Mouse (Mus musculus): ENCODE results near the gene Atrnl1. TPM values are rescaled to one million over a fixed set of nuclear protein-coding genes. Genes with fewer than 3 reads are reported as not detected.
"Not testable (repeated sequence)": the region's sequence is repeated elsewhere in the genome, so short reads cannot be mapped to it uniquely, and the experiment has no call there.

Atrnl1 gene
- polyA plus RNA-seq, 1 experiment from 2014 or later, result 0.55 TPM

DNA sequence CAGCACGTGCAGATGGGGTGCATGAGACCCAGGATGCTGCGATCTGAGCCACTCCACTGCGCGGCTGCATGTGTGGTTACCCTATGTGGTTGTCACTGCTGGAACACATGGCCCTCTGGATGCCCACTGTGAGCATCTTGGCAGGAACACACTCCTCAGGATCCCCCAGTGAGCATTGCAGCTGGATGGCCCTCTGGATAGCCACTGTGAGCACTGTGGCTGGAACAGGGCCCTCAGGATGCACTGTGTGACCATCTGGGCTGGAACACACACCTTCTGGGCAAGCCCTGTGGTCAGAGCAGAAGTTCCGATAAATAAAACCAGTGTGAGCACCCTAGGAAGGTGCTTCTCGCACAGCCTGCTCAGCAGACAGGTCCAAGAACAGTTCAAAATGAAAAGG lies 364.4 kb downstream of the Atrnl1 start:
- 72% methylated on average over 6 of the region's 6 CpGs for WGBS (ENCODE audit: insufficient replicate concordance)
- ATAC-seq (ENCODE audit: insufficient read depth), result no peak
- no peaks in the 10 kb centered on the region for H3K9me3 ChIP-seq (replicated peaks)
- no peaks in the 10 kb centered on the region for H3K27me3 ChIP-seq
- no peak overlapping the region for H3K27ac ChIP-seq (replicated peaks)
- H3K9ac ChIP-seq, result no peak overlapping the region
- H3K36me3 ChIP-seq (replicated peaks), result no peaks in the 10 kb centered on the region
- no peaks in the 10 kb centered on the region for H3K4me1 ChIP-seq (replicated peaks)
- H3K4me3 ChIP-seq (replicated peaks), result no peak overlapping the region
- H3K4me2 ChIP-seq, result no peak overlapping the region

DNA sequence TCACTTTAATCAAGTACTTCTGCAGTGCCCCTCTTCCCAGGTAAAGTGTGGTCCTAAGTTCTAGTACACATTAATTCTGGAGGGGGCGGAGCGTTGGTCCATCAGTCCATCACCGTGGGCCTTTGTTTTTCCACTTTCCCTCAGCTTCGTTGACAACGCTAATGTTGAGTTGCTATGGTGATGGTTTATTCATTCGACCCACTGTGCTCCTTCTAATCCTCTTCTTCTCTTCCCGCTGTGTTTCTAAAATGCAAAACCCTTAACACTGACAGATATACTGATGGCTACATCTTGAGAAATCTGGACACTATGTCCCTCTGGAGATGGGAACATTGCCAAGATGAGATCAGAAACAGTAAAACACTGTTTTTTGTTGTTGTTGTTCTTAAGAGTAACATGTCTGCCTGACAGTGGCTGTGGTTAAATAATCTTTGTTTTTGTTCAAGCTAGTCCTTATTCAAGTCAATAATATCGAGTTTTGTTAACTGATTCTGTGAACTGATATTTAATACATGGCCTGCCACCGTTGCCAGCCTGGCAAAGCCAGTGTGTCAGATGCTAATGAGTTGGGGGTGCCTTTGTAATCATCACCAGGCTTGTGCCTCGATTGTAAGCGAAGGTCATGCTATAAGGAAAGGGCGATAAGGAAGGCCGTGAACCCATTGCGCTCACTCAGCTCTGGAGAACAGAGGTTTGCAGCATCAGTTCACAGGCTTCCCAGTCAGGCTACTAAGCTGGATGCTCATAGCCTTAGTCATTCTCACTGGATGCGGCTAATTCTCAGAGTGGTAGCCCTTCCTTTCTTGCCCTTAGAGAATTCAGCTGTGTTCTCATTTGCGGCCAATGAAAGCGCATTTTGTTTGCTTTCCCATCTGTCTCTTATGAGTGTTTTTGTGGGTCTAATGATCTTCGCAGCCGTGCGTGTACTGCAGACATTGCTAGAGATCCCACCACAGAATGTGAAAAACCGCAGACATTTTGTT lies 375.4 kb downstream of the Atrnl1 start:
- no peak overlapping the region for H3K9ac ChIP-seq
- 79% methylated on average over 21 of the region's 21 CpGs for WGBS (ENCODE audit: insufficient replicate concordance)
- no peaks in the 10 kb centered on the region for H3K36me3 ChIP-seq (replicated peaks)
- H3K27me3 ChIP-seq, result no peaks in the 10 kb centered on the region
- no peak for ATAC-seq (ENCODE audit: insufficient read depth)
- H3K4me1 ChIP-seq (replicated peaks), result no peaks in the 10 kb centered on the region
- no peak overlapping the region for H3K27ac ChIP-seq (replicated peaks)
- no peaks in the 10 kb centered on the region for H3K9me3 ChIP-seq (replicated peaks)
- H3K4me2 ChIP-seq, result no peak overlapping the region
- no peak overlapping the region for H3K4me3 ChIP-seq (replicated peaks)

DNA sequence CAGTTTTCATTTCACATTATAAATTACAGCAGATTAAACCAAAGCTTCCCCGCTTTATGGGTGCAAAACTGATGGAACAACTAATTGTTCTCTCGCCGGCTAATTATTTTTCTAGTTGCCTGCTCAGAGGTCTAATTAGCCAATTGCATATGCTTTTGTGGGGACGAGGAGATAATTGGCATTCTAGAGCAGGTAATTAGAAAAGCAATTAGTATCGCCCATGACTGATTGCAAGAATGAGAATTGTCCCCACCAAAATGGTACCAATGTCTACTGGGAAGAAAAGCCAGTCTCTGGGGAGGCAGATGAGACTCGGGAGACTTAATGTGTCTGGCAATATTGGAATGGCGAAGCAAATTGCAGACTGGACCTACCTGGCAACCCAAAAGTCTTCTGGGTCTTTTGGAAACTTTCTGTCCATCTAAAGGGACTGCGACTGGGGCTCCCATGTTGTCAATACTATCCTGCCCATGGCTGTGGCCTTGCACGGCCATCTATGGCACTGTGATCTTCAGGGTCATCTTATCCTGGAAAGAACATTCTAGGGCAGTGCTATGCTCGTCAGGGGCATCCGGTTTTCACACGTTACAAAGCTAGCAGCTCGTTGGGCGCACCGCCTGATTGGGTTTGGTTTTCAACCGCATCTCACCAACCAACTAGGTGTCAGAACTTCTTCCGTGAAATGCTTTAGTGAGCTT lies 377.0 kb downstream of the Atrnl1 start:
- Histone ChIP-seq H3K27ac (replicated peaks) (no peak overlapping the region), H3K9me3 (replicated peaks) (no peaks in the 10 kb centered on the region), H3K36me3 (replicated peaks) (no peaks in the 10 kb centered on the region), H3K4me1 (replicated peaks) (no peaks in the 10 kb centered on the region), H3K4me3 (replicated peaks) (no peak overlapping the region), H3K9ac (no peak overlapping the region), H3K27me3 (no peaks in the 10 kb centered on the region), H3K4me2 (no peak overlapping the region)
- WGBS (ENCODE audit: insufficient replicate concordance), result 78% methylated on average over 17 of the region's 17 CpGs
- ATAC-seq (ENCODE audit: insufficient read depth), result no peak

DNA sequence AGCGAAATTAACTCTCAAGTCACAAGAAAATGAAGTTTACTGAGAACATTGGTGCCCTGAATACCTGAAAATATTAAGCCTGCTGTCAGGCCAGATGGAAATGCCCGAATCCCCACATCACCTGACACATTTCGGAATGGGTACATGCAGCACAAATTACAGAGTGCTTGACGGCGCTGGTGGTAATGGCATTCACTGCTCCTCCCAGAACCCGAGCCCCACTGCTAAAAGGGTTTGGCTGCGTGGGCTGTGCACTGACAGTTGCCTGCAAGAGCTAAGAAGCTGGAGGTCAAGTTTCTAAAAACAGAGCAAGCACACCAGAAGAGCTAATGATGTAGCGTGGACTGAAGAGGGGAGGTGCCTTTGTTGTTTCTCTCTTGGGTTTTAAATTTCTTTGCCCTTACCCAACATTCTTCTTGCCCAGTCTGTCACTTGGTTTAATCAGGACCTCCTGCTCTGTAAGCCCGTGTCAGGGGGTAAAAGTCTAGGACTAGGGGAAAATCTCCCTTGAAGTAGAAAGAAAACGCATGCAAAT lies 377.8 kb downstream of the Atrnl1 start:
- Histone ChIP-seq H3K9ac (no peak overlapping the region), H3K27me3 (no peaks in the 10 kb centered on the region), H3K27ac (replicated peaks) (no peak overlapping the region), H3K4me1 (replicated peaks) (no peaks in the 10 kb centered on the region), H3K36me3 (replicated peaks) (no peaks in the 10 kb centered on the region), H3K4me2 (no peak overlapping the region), H3K9me3 (replicated peaks) (no peaks in the 10 kb centered on the region), H3K4me3 (replicated peaks) (no peak overlapping the region)
- 68% methylated on average over 10 of the region's 10 CpGs for WGBS (ENCODE audit: insufficient replicate concordance)
- no peak for ATAC-seq (ENCODE audit: insufficient read depth)

DNA sequence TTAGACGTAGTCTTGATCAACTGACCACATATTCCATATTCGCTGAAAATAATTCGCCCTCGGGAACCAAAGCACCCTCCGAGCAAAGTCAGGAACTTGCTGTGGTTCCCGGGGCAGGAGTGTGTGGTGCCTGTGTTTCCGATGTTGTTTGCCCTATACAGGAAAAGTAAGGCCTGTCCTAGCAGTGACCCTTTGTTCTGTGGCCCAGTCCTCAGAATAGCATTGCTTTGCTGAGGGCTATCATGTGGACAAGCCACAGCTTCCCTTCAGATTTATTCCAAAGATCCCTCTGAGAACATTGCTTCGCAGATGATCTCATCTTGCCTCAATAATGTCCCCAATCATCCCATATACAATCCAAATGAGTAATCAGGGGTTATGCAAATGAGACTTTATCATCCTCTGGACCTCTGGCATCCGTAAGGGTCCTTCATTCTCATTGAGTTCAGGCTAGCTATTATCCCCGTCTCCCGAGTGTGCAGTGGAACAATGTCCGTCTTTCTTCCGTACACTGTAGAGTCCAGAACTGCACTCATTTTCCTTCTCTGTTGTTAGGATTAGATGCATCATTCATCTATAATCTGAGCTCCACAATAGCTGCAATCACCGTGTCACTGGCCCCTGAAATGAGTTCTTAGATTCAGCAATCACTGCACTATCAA lies 380.4 kb downstream of the Atrnl1 start:
- WGBS (ENCODE audit: insufficient replicate concordance), result 60% methylated on average over 14 of the region's 14 CpGs
- Histone ChIP-seq H3K4me1 (replicated peaks) (no peaks in the 10 kb centered on the region), H3K9me3 (replicated peaks) (no peaks in the 10 kb centered on the region)

DNA sequence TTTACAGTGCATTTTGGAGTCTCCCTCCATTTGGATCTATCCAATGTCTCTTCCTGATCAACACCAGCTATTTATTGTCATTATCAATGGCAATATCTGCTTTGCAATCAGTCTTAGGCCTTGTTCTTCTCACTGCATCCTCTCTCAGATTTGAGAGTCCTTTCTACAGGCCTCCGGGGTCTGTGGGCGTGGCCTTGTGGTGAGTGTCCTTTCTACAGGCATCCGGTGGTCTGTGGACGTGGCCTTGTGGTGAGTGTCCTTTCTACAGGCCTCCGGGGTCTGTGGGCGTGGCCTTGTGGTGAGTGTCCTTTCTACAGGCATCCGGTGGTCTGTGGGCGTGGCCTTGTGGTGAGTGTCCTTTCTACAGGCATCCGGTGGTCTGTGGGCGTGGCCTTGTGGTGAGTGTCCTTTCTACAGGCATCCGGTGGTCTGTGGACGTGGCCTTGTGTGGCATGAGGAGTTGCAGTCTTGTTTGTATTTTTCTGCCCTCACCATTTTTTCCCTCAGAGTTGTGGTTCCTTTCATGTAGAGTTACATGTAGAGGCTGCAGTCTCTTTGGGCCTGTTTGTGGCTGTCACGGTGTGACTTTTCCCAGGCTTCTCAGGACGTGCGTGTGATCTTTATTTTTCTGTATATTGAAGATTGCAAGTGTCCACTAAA lies 383.5 kb downstream of the Atrnl1 start:
- H3K9ac ChIP-seq; H3K4me2 ChIP-seq; H3K9me3 ChIP-seq (replicated peaks); H3K36me3 ChIP-seq (replicated peaks); H3K4me3 ChIP-seq (replicated peaks); H3K4me1 ChIP-seq (replicated peaks); ATAC-seq (ENCODE audit: insufficient read depth); H3K27me3 ChIP-seq; H3K27ac ChIP-seq (replicated peaks): not testable (repeated sequence)
- 19% methylated on average over 15 of the region's 15 CpGs for WGBS (ENCODE audit: insufficient replicate concordance)

More for the DNA sequence above, 380.4 kb downstream of the Atrnl1 start:
- no peak for ATAC-seq (ENCODE audit: insufficient read depth)
- Histone ChIP-seq H3K27ac (replicated peaks) (no peak overlapping the region), H3K36me3 (replicated peaks) (no peaks in the 10 kb centered on the region), H3K4me2 (no peak overlapping the region), H3K9ac (no peak overlapping the region), H3K4me3 (replicated peaks) (no peak overlapping the region), H3K27me3 (no peaks in the 10 kb centered on the region)

DNA sequence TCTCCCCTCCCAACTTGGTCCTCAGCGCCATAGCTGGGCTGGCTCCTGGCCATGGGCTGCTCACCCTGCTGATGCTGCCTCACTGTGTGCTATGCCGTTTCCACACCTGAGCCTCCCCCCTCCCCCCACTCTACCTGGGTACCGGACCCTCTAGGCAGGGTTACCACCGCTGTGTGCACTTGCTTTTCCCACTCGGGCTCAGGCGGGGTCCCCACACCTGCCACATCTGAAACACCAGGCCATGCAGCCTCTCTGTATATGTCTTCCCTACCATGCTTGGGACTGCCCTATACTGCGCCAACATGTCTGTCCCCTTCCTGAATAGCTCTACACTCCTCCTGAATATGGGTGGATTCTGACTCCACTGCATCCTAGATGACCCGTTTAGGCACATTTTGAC lies 384.2 kb downstream of the Atrnl1 start:
- no peak overlapping the region for H3K9ac ChIP-seq
- no peaks in the 10 kb centered on the region for H3K27me3 ChIP-seq
- no peaks in the 10 kb centered on the region for H3K36me3 ChIP-seq (replicated peaks)
- H3K9me3 ChIP-seq (replicated peaks), result no peaks in the 10 kb centered on the region
- H3K4me2 ChIP-seq, result no peak overlapping the region
- H3K4me1 ChIP-seq (replicated peaks), result no peaks in the 10 kb centered on the region
- 77% methylated on average over 8 of the region's 8 CpGs for WGBS (ENCODE audit: insufficient replicate concordance)
- ATAC-seq (ENCODE audit: insufficient read depth), result no peak
- no peak overlapping the region for H3K4me3 ChIP-seq (replicated peaks)
- H3K27ac ChIP-seq (replicated peaks), result no peak overlapping the region

DNA sequence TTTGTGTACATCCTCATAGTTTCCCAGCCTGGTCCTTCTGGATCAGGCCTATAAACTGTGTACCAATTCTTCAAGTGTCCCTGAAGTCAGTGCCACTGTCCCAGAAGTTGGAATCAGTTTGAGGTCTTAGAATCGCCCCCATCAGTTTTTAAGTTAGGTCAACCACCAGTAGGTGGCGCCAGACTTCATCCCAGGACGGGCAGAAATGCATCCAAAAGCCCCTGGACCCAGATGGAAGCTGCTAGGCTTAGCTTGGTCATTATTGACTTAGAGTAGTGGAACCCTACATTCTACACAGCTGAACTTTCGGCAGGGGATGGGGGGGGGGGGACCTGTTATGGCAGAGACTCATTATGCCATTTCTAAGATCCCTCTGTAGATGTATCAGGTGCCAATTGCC lies 387.1 kb downstream of the Atrnl1 start:
- no peak for ATAC-seq (ENCODE audit: insufficient read depth)
- Histone ChIP-seq H3K36me3 (replicated peaks) (no peaks in the 10 kb centered on the region), H3K4me2 (no peak overlapping the region), H3K4me1 (replicated peaks) (no peaks in the 10 kb centered on the region), H3K4me3 (replicated peaks) (no peak overlapping the region), H3K27ac (replicated peaks) (no peak overlapping the region), H3K9me3 (replicated peaks) (no peaks in the 10 kb centered on the region), H3K27me3 (no peaks in the 10 kb centered on the region), H3K9ac (no peak overlapping the region)
- 32% methylated on average over 4 of the region's 4 CpGs for WGBS (ENCODE audit: insufficient replicate concordance)

DNA sequence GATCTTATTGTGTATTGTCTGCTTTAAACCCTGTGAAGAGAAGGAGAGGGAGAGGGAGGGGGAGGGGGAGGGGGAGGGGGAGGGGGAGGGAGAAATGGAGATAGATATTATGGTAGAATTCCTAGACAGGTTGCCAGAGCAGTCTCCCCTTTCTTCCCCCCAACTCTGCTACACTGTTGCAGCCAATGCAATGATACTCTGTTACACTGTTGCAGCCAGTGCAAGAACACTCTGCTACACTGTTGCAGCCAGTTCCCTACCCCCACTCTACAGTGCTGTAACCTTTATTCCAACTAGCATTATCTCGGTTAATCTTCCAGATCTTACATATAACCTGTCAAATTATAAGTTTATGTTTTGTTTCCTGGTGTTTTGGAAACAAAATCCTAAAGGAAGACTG lies 400.8 kb downstream of the Atrnl1 start:
- no peak for ATAC-seq (ENCODE audit: insufficient read depth)
- H3K4me2 ChIP-seq, result no peak overlapping the region
- H3K27ac ChIP-seq (replicated peaks), result no peak overlapping the region
- H3K36me3 ChIP-seq (replicated peaks), result no peaks in the 10 kb centered on the region
- H3K27me3 ChIP-seq, result no peaks in the 10 kb centered on the region
- H3K4me3 ChIP-seq (replicated peaks), result no peak overlapping the region
- H3K9me3 ChIP-seq (replicated peaks), result no peaks in the 10 kb centered on the region
- WGBS (ENCODE audit: insufficient replicate concordance), result 49% methylated on average over 1 of the region's 1 CpGs
- H3K9ac ChIP-seq, result no peak overlapping the region
- no peaks in the 10 kb centered on the region for H3K4me1 ChIP-seq (replicated peaks)

DNA sequence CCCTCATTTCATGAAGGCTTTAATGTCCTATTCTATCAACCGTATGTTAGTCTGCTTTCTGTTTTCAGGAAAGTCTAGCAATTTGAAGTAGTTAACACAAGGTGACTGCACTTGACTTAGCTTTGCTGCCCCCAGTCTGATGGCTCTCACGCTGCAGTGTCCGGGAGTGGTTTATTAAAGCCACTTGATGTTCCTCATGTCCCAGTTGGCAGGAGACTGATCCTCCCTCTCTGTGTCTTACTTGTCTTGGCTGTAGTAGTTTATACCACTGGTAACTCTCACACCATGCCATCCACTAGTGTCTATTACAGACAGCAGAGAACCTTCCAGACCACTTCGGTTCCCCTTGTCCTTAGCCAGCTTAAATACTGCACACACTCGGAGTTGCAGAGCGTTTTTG lies 404.9 kb downstream of the Atrnl1 start:
- H3K4me3 ChIP-seq (replicated peaks), result no peak overlapping the region
- no peak overlapping the region for H3K27ac ChIP-seq (replicated peaks)
- no peaks in the 10 kb centered on the region for H3K36me3 ChIP-seq (replicated peaks)
- no peaks in the 10 kb centered on the region for H3K27me3 ChIP-seq
- H3K9me3 ChIP-seq (replicated peaks), result no peaks in the 10 kb centered on the region
- 76% methylated on average over 6 of the region's 6 CpGs for WGBS (ENCODE audit: insufficient replicate concordance)
- no peaks in the 10 kb centered on the region for H3K4me1 ChIP-seq (replicated peaks)
- ATAC-seq (ENCODE audit: insufficient read depth), result no peak
- H3K4me2 ChIP-seq, result no peak overlapping the region
- H3K9ac ChIP-seq, result no peak overlapping the region
